Mouse (Mus musculus) left cerebral cortex, postnatal 10 days (tissue): ENCODE data around the gene Yeats4. TPM values are rescaled to one million over a fixed set of nuclear protein-coding genes. Genes with fewer than 3 reads are reported as not detected.
"Not testable (repeated sequence)": the region's sequence is repeated elsewhere in the genome, so short reads cannot be mapped to it uniquely, and the experiment has no call there.

Experiments used
- DNase-seq, 2 experiments: peaks; one replicate each; pipeline ENCODE4 v3.0.0; 2021 to 2022; ENCODE audit warnings: low spot score in 2 of 2, mixed read lengths in 1 of 2; ENCODE audit errors: extremely low spot score in 1 of 2
- intact Hi-C: fragments of 180-260 bp; cut with DNase I; formaldehyde crosslinking; loops from one replicate; pipeline ENCODE4 v1.15.1; 2025
- total RNA-seq, 2 experiments: library from RNA; stranded (reverse); gene quantifications; 2 replicates each; pipeline ENCODE4 v1.2.3; 2021

Yeats4 gene
- 10 to 100 TPM; 61.2 to 64.2 TPM for total RNA-seq

GRCm38 (mm10) chr10:117224102-117224990 is at the start of gene Yeats4:
TSS of gene Yeats4 (minus strand) at chr10:117224507.
- intact Hi-C loops = loop anchor here (5.0 to 10.0 kb wide), 2 partner anchors 110 to 453 kb away; no protein-coding TSS in a partner anchor
- peak; percentile 91 to 96 for DNase-seq

DNA sequence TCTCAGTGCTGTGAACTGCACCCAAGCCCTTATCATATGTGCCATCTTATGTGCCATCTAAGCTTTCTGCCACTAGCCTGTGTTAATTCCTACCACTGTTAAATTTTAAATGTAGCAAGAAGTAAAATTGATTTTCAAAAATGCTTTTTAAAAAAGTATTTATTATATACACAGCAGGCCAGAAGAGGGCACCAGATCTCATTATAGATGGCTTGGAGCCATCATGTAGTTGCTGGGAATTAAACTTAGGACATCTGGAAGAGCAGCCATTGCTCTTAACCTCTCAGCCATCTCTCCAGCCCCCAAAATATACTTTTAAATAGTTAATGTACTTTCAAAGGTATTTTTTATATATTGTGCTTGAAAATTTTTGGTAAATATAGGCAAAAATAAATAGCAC is 47.7 kb upstream of the Yeats4 start:
- intact Hi-C loops = no loop called here
- no peak for DNase-seq

DNA sequence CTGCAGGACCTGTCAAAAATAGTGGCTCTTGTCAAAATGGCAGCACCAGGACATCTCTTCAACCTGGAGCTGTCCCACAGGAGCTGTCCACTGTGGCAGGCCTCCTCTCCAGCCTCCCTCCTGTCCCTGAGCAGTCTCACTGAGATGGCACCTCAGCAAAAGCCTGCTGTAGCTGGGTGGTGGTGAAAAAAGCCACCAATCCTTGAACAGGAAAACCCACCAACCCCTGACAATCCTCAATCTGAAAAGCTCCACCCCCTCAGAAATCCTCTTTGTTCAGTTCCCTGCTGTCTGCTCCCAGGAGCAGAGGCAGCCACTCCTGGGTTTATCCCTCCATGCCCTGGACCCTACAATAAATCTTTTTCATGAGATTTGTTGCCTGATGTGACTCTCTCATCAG is 35.6 kb upstream of the Yeats4 start:
- intact Hi-C loops = no loop called here
- DNase-seq = no peak

GRCm38 (mm10) chr10:117238603-117239002 is 14.3 kb upstream of the Yeats4 start, which contains the start of gene 9530003J23Rik:
TSS of gene 9530003J23Rik (minus strand) at chr10:117238703.
- DNase-seq = no peak
- intact Hi-C loops = no loop called here

DNA sequence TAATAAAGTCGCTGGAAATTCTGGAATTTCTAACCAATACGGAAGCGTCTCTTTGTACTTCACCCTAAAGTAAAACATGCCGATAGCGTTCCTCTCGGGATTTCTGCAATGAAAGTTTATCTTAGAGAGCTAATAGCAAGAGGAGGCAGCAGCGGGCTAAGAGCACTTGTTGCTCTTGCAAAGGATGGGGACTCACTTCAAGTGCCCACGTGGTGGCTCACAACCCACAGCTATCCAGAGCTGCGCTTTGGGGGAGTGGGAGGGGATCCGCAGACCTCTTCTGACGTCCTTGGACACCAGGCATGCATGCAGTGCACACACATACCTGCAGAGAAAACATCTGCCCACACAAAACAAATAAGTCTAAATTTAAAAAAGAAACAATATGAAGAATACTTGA is 11.6 kb upstream of the Yeats4 start:
- intact Hi-C loops = no loop called here
- no peak for DNase-seq

GRCm38 (mm10) chr10:117234825-117235224 is 10.5 kb upstream of the Yeats4 start:
- DNase-seq = no peak
- intact Hi-C loops = no loop called here

DNA sequence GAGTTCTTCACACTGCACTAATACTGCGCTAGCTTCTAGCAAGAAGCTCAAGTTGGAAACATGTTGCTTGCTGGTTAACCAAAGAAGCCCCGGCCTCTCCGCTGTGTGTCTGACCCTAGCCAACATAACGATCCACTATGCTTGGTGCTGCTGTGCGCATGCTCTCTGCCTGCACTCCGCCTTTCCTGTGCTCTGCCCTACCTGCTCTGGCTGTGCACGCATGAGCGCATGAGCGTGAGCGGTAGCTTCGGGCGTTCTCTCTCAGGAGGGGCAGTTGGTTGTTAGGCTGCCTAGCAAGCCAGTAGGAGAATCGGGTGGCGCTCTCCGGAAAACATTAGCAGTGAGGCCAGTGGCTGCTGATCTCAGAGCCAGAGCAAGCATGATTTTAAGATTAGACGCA is 5.5 kb upstream of the Yeats4 start:
- intact Hi-C loops = loop anchor here (5.0 to 10.0 kb wide), 2 partner anchors 105 to 207 kb away; no protein-coding TSS in a partner anchor
- no peak for DNase-seq

DNA sequence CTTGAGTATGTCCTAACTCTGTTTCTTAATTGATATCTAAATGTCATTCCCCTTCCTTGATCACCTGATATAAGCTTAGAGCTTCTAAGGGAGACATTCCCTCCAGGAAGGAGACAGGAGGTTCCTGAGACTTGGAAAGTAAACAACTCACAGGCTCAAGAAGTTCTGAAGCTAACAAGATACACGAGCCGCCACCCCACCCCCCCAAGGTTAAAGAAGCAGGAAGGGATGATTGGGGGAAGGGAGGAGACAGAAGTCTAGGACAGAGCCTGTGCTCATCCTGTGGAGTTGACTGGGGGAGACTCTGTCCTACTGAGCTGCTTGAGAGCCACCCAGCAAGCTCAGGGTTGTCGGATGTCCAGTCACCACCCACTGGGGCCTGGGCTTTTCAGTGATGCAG is 1.7 kb upstream of the Yeats4 start:
- no peak for DNase-seq
- intact Hi-C loops = loop anchor here (5.0 to 10.0 kb wide), 2 partner anchors 109 to 211 kb away; no protein-coding TSS in a partner anchor

DNA sequence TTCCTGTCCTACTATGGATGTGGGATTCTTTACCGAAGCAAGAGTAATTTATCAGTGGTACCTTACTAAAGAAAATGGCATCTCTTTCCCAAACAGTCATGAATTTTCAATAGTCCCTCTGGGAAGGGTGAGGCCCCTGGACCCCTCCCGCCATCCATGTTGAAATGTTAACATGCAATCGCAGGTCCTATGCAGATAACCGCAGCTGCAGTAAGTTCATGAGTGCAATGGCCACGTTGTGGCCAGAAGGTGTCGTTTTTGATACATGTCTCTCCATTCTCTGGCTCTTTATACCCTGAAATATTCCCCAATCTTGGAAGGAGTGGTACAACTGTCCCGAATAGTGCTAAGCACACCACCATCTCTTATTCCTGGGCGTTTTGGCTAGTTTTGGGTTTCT is 787 bp upstream of the Yeats4 start:
- intact Hi-C loops = loop anchor here (5.0 to 10.0 kb wide), 2 partner anchors 110 to 212 kb away; no protein-coding TSS in a partner anchor
- DNase-seq = no peak

GRCm38 (mm10) chr10:117223758-117224101 is 577 bp downstream of the Yeats4 start:
- intact Hi-C loops = loop anchor here (5.0 to 10.0 kb wide), 2 partner anchors 111 to 454 kb away; no protein-coding TSS in a partner anchor
- no peak for DNase-seq

DNA sequence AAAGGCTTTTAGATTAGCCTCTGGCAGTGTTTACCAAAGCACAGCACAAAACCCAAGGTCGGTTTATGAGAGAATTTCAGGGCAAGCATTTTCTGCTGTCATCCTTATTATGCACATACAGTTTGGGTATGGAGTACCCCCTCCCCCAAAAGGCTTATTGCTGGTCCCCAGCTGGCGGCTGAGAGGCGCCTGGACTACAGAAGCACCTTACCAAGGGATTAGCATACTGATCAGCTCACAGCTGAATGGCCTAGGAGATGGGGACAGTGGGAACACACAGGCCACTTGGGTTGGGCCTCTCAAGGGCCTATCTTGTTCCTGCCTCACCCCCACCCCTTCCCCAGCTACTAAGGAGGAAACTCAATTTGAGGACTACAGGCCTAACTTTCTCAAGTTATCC is 1.5 kb downstream of the Yeats4 start:
- DNase-seq = no peak
- intact Hi-C loops = loop anchor here (5.0 to 10.0 kb wide), 2 partner anchors 112 to 454 kb away; no protein-coding TSS in a partner anchor

DNA sequence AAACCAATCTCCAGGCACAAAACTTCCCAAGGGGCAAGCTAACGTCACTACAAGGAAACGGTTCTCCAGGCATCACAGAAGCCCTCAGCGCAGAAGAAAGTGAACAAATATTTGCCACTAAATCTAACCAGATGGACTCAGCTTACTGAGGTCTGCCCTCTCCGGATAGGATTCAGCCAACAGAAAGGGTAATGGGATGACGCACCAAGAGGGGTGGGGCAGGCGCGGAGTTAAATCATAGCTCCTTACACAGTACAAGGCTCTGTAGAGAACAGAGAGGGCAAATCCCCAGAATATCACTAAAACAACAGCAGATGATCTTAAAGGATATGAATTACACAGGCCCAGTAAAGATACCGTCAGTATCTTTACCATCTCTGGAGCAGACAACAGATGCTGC is 6.0 kb downstream of the Yeats4 start:
- DNase-seq = no peak
- intact Hi-C loops = no loop called here

DNA sequence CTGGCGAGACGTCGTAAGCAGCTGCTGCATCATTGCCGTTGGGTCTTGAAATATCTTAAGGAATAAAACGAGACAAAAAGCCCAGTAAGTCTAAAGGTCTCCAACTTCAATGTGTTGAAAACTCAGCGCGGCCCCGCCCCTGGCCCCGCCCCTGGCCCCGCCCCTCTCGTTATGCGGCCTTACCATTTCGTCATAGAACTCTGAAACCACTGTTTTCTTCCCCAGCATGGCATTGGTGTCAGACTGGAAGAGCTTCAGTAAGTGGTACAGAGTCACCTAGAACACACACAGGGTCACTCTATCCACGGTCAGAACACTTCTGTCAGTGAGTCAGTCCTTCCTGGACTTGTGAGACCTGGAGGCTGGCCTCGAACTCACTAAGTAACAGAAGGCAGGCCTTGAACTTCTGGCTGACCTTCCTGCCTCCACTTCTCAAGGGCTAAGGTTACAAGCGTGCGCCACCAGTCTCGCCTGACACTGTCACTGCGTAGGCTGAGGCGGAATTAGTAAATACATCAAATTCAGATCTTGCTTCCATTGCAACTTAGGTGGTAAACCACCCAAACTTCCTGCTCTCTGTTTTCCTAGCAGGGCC is 7.0 kb downstream of the Yeats4 start:
- DNase-seq = no peak
- intact Hi-C loops = no loop called here

GRCm38 (mm10) chr10:117216793-117217192 is 7.5 kb downstream of the Yeats4 start:
- intact Hi-C loops = no loop called here
- no peak for DNase-seq

GRCm38 (mm10) chr10:117216132-117216495 is 8.2 kb downstream of the Yeats4 start:
- intact Hi-C loops = no loop called here
- no peak for DNase-seq

DNA sequence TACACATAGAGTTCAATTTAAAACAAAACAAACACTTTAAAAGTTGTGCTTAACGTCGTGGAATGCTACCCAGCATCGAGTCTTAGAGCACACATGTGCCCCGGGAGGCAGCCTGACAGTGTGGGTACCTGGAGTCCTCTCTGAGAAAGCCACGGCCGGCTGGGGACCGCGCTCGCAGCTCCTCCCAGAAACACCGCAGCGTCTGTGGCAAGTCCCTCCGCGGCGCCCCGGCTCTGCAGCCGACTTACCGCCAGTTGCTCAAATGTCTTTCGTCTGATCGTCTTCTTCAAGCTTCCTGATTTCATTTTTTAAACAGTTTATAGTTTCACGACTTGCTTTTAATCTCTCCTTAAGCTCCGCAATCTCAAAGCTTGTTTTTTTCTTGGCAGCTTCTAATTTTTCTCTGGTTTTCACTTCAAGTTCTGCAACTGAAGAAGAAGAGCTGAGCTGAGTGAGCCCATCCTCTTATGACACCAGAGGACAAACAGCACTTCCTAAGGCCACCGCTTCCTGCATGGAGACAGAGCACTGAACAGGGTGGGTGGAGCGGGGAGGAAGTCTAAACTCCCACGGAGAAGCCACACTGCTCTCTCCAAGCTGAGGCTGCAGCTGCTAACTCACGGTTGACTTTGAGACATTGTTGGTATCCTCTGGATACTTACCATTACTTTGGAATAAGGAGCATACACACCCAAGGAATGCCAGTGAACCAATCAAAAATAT is 8.7 kb downstream of the Yeats4 start:
- DNase-seq = no peak
- intact Hi-C loops = no loop called here

GRCm38 (mm10) chr10:117211023-117211422 is 13.3 kb downstream of the Yeats4 start:
- intact Hi-C loops = no loop called here
- no peak for DNase-seq

DNA sequence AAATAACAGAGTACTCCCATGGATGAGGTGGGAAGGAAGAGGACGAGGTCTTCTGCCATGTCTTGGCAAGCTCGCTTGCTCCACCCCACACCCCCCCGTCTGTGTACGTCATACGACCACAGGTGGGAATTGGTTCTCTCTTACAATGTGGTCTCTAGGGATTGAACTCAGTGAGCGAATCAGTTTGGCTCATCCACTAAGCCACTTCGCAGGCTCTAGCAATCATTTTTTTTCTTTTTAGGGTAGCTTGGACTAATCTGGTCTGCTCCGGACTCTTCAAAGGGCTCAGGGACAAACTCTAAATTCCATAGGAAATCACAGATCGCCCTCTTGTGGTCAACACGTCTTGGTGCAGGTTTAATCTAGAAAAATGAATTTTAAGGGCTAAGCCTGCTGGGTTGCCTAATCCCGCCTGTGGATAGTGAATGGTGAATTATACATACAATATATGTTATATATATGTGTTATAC is 14.8 kb downstream of the Yeats4 start:
- intact Hi-C loops = loop anchor here (5.0 kb wide), 1 partner anchor 152 kb away; no protein-coding TSS in a partner anchor
- DNase-seq = peak in 1 of 2 experiments; percentile 67

DNA sequence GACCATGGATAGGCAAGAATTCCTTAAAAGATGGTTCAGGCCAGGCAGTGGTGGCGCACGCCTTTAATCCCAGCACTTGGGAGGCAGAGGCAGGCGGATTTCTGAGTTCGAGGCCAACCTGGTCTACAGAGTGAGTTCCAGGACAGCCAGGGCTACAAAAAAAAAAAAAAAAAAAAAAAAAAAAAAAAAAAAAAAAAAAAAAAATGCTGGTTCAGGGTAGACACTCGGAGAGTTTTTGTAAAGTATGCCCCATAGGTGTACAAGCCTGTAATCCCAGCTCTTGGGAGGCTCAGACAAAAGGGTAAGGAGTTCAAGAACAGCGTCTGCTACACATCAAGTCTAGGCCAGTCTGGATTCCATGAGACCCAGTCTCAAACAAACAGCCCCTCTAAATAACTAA is 15.5 kb downstream of the Yeats4 start:
- intact Hi-C loops = loop anchor here (5.0 kb wide), 1 partner anchor 151 kb away; no protein-coding TSS in a partner anchor
- not testable (repeated sequence) for DNase-seq
